Mouse (Mus musculus) thymus, adult 2 months (tissue): ENCODE data around the gene Gm4214.
"Not testable (repeated sequence)": the region's sequence is repeated elsewhere in the genome, so short reads cannot be mapped to it uniquely, and the experiment has no call there.

Experiments used
- CTCF ChIP-seq: fragments of 200-500 bp; IDR thresholded peaks from 2 replicates; pipeline ENCODE4 v1.5.1; 2012; ENCODE audit warnings: mild to moderate bottlenecking, control low read depth, low read length, moderate library complexity, borderline replicate concordance; ENCODE audit not compliant: control insufficient read depth, poor library complexity, insufficient read depth; ENCODE audit errors: extremely low read depth
- POLR2A ChIP-seq: fragments of 200-500 bp; IDR thresholded peaks from 2 replicates; pipeline ENCODE4 v1.6.1; 2012; ENCODE audit warnings: mild to moderate bottlenecking, low read length, control low read depth, moderate library complexity; ENCODE audit not compliant: control insufficient read depth, poor library complexity, insufficient read depth; ENCODE audit errors: extremely low read depth

GRCm38 (mm10) chr7:23019823-23020222 is 35.4 kb upstream of the Gm4214 start, which contains the start of gene Gm4216:
- not testable (repeated sequence) for TF ChIP-seq CTCF, POLR2A
